Mouse (Mus musculus): ENCODE measurements around the gene Dis3l. TPM values are rescaled to one million over a fixed set of nuclear protein-coding genes. Genes with fewer than 3 reads are reported as not detected.
"Not testable (repeated sequence)": the region's sequence is repeated elsewhere in the genome, so short reads cannot be mapped to it uniquely, and the experiment has no call there.

The Dis3l gene
- polyA plus RNA-seq, 1 experiment from 2014 or later, result 5.1 TPM

DNA sequence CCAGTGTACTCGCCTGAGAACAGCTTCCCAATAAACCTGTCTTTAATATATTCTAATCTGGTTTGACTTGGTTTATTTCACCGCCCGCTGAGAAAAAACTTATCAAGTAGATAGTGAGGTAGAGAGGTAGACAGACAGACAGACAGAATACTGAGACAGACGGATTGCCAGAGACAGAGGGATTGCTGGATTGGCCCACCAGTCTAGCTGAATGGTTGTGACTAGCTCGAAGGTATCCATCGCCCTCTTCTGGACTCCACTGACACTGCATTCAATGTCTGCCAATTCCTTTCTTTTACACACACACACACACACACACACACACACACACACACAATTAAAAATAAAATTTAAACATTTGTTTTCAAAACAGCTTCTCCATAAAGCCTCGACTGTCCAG lies 68.5 kb downstream of the Dis3l start:
- Histone ChIP-seq H3K4me3 (ENCODE audit: low read depth, low read length) (no peak overlapping the region), H3K9me3 (ENCODE audit: low read length) (no peaks in the 10 kb centered on the region), H3K4me2 (ENCODE audit: low read depth, low read length) (no peak overlapping the region), H3K4me1 (ENCODE audit: insufficient read depth) (no peaks in the 10 kb centered on the region), H3K36me3 (replicated peaks; ENCODE audit: insufficient read depth, low read length) (no peaks in the 10 kb centered on the region), H3K9ac (replicated peaks) (no peak overlapping the region), H3K27me3 (ENCODE audit: insufficient read depth, low read length) (no peaks in the 10 kb centered on the region), H3K27ac (ENCODE audit: low read depth) (no peak overlapping the region)
- ATAC-seq (no peak), DNase-seq (peak; percentile 57)
- TF ChIP-seq EP300 (IDR thresholded peaks at IDR 0.05; ENCODE audit: low read depth) (no peak), CTCF (IDR thresholded peaks at IDR 0.05; ENCODE audit: low read depth) (peak; percentile 72)
- WGBS (ENCODE audit: insufficient replicate concordance), result 48% methylated on average over 7 of the region's 7 CpGs

DNA sequence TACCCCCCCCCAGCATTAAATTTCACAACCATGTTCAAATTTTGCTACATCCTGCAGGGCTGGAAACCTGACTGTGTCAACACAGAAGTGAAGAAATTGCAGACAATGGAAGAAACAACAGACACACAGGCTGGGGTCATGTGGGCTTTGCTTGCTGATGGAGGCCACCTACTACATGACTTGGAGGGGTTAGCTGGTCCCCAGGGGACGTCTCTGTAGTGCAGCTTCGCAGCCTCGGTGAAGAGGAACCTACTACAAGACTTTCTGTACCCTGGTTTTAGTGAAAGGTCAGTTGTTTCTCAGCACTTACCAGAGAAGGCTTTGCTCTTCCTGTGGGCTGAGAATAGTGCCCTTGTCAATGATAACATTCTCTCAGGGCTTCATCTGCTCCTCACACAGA lies 69.8 kb downstream of the Dis3l start:
- WGBS (ENCODE audit: insufficient replicate concordance), result 49% methylated on average over 3 of the region's 3 CpGs
- Histone ChIP-seq H3K9me3 (ENCODE audit: low read length) (no peaks in the 10 kb centered on the region), H3K36me3 (replicated peaks; ENCODE audit: insufficient read depth, low read length) (no peaks in the 10 kb centered on the region), H3K27me3 (ENCODE audit: insufficient read depth, low read length) (no peaks in the 10 kb centered on the region), H3K4me1 (ENCODE audit: insufficient read depth) (no peaks in the 10 kb centered on the region), H3K27ac (ENCODE audit: low read depth) (no peak overlapping the region), H3K4me2 (ENCODE audit: low read depth, low read length) (no peak overlapping the region), H3K4me3 (ENCODE audit: low read depth, low read length) (no peak overlapping the region), H3K9ac (replicated peaks) (no peak overlapping the region)
- ATAC-seq, result no peak
- TF ChIP-seq CTCF (IDR thresholded peaks at IDR 0.05; ENCODE audit: low read depth), result no peak
- no peak for TF ChIP-seq EP300 (IDR thresholded peaks at IDR 0.05; ENCODE audit: low read depth)
- DNase-seq, result no peak

DNA sequence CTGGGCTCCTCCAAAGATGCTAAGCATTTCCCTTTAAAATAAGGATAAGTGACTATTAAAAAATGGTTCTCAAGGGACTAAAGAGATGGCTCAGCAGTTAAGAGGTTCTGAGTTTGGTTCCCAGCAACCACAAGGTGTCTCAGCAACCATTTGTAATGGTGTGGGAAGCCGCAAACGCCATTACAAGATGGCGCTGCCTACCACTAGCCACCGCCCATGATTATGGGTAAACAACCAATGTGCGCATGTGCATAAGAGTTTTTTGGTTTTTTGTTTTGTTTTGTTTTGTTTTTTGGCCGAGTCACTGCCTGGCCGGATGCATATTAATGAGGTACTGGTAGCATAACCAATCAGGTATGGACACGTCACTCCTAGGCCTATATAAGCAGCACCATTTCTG lies 72.3 kb downstream of the Dis3l start:
- H3K4me2 ChIP-seq (ENCODE audit: low read depth, low read length); H3K9ac ChIP-seq (replicated peaks); DNase-seq; H3K4me1 ChIP-seq (ENCODE audit: insufficient read depth); ATAC-seq; H3K9me3 ChIP-seq (ENCODE audit: low read length); H3K27ac ChIP-seq (ENCODE audit: low read depth); H3K4me3 ChIP-seq (ENCODE audit: low read depth, low read length); H3K36me3 ChIP-seq (replicated peaks; ENCODE audit: insufficient read depth, low read length); H3K27me3 ChIP-seq (ENCODE audit: insufficient read depth, low read length): not testable (repeated sequence)
- 87% methylated on average over 8 of the region's 8 CpGs for WGBS (ENCODE audit: insufficient replicate concordance)

DNA sequence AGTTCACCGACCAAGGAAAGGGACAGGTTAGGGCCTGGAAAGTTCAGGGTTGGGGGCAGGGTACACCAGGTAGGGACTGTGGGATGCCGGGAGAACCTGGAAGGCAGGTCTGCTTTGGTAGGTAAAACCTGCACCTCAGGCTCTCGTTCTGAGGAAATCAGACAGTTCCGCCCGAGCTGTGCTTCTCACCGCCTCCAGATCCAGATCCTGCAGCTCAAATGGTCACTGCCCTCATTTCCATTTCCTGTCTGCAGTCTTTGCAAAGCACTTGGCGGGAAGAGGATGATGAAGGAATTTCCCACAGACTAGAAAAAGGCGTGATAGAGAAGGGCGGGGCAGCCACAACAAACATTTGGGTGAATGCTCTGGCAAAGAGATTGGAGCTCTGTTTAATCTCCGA lies 72.9 kb downstream of the Dis3l start:
- 68% methylated on average over 10 of the region's 10 CpGs for WGBS (ENCODE audit: insufficient replicate concordance)

DNA sequence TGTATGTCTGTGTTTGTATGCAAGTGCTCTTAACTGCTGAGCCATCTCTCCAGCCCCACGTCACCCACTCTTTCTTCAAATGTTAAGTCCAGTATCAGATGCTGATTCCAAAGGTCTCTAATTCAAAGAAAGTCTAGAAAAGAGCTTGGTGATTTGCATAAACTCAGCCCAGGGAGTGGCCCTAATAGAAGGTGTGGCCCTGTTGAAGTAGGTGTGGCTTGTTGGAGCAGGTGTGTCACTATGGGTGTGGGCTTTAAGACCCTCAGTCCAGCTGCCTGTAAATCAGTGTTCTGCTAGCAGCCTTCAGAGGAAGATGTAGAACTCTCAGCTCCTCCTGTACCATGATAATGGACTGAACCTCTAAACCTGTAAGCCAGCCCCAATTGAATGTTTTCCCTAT lies 73.9 kb downstream of the Dis3l start:
- Histone ChIP-seq H3K36me3 (replicated peaks; ENCODE audit: insufficient read depth, low read length) (no peaks in the 10 kb centered on the region), H3K27me3 (ENCODE audit: insufficient read depth, low read length) (no peaks in the 10 kb centered on the region), H3K9ac (replicated peaks) (no peak overlapping the region), H3K27ac (ENCODE audit: low read depth) (no peak overlapping the region), H3K4me1 (ENCODE audit: insufficient read depth) (no peaks in the 10 kb centered on the region), H3K4me2 (ENCODE audit: low read depth, low read length) (no peak overlapping the region), H3K9me3 (ENCODE audit: low read length) (no peaks in the 10 kb centered on the region), H3K4me3 (ENCODE audit: low read depth, low read length) (no peak overlapping the region)
- ATAC-seq (no peak), DNase-seq (no peak)
- TF ChIP-seq CTCF (IDR thresholded peaks at IDR 0.05; ENCODE audit: low read depth) (no peak), EP300 (IDR thresholded peaks at IDR 0.05; ENCODE audit: low read depth) (no peak)
- WGBS (ENCODE audit: insufficient replicate concordance), result 69% methylated on average over 1 of the region's 1 CpGs

More for the DNA sequence above, 72.9 kb downstream of the Dis3l start:
- Histone ChIP-seq H3K27ac (ENCODE audit: low read depth) (no peak overlapping the region), H3K27me3 (ENCODE audit: insufficient read depth, low read length) (no peaks in the 10 kb centered on the region), H3K9ac (replicated peaks) (no peak overlapping the region), H3K4me3 (ENCODE audit: low read depth, low read length) (no peak overlapping the region), H3K4me1 (ENCODE audit: insufficient read depth) (no peaks in the 10 kb centered on the region), H3K36me3 (replicated peaks; ENCODE audit: insufficient read depth, low read length) (no peaks in the 10 kb centered on the region), H3K9me3 (ENCODE audit: low read length) (no peaks in the 10 kb centered on the region), H3K4me2 (ENCODE audit: low read depth, low read length) (no peak overlapping the region)
- no peak for ATAC-seq
- DNase-seq, result no peak
- TF ChIP-seq EP300 (IDR thresholded peaks at IDR 0.05; ENCODE audit: low read depth) (no peak), CTCF (IDR thresholded peaks at IDR 0.05; ENCODE audit: low read depth) (no peak)

DNA sequence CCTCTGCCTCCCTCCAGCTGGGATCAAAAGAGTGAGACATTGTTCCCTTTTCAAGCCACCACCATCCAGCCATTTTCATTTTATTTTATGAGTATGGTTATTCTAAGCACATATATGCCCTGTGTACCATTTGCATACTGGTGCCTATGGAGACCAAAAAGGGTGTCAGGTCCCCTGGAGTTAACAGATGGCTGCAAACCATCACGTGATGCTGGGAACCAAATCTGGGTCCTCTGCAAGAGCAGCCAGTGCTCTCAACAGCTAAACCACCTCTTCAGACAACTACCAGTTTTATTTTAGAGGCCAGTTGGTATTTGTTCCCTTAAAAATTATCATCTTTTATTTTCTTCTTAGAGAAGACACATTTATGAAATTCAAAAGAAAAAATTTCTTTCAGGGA lies 76.3 kb downstream of the Dis3l start:
- 28% methylated on average over 1 of the region's 1 CpGs for WGBS (ENCODE audit: insufficient replicate concordance)
- no peak overlapping the region for H3K9ac ChIP-seq (replicated peaks)
- TF ChIP-seq EP300 (IDR thresholded peaks at IDR 0.05; ENCODE audit: low read depth) (no peak), CTCF (IDR thresholded peaks at IDR 0.05; ENCODE audit: low read depth) (no peak)

DNA sequence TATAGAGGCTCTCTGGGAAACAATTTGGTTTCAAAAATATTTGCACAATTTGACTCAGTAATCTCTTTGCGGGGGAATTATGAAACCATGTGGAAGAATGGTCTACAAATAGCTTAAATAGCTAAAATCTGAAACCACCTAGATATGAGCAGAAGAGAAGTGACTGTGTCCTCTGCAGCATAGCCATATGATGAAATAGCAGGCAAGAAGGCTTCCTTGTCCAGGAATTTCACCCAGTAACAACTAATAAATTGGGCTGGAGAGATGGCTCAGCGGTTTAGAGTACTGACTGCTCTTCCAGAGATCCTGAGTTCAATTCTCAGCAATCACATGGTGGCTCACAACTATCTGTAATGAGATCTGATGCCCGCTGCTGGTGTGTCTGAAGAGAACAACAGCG lies 80.1 kb downstream of the Dis3l start:
- Histone ChIP-seq H3K4me3 (ENCODE audit: low read depth, low read length) (no peak overlapping the region), H3K27me3 (ENCODE audit: insufficient read depth, low read length) (no peaks in the 10 kb centered on the region), H3K36me3 (replicated peaks; ENCODE audit: insufficient read depth, low read length) (no peaks in the 10 kb centered on the region), H3K9ac (replicated peaks) (no peak overlapping the region), H3K4me2 (ENCODE audit: low read depth, low read length) (no peak overlapping the region), H3K27ac (ENCODE audit: low read depth) (no peak overlapping the region), H3K4me1 (ENCODE audit: insufficient read depth) (no peaks in the 10 kb centered on the region), H3K9me3 (ENCODE audit: low read length) (no peaks in the 10 kb centered on the region)
- DNase-seq (no peak), ATAC-seq (no peak)
- WGBS (ENCODE audit: insufficient replicate concordance), result 83% methylated on average over 4 of the region's 4 CpGs
- TF ChIP-seq CTCF (IDR thresholded peaks at IDR 0.05; ENCODE audit: low read depth), result no peak
- no peak for TF ChIP-seq EP300 (IDR thresholded peaks at IDR 0.05; ENCODE audit: low read depth)

More for the DNA sequence above, 76.3 kb downstream of the Dis3l start:
- DNase-seq, result no peak
- Histone ChIP-seq H3K36me3 (replicated peaks; ENCODE audit: insufficient read depth, low read length) (no peaks in the 10 kb centered on the region), H3K4me3 (ENCODE audit: low read depth, low read length) (no peak overlapping the region), H3K4me2 (ENCODE audit: low read depth, low read length) (no peak overlapping the region), H3K9me3 (ENCODE audit: low read length) (no peaks in the 10 kb centered on the region), H3K4me1 (ENCODE audit: insufficient read depth) (no peaks in the 10 kb centered on the region), H3K27me3 (ENCODE audit: insufficient read depth, low read length) (no peaks in the 10 kb centered on the region), H3K27ac (ENCODE audit: low read depth) (no peak overlapping the region)
- ATAC-seq, result no peak
